Mouse (Mus musculus): ENCODE data around the gene Galntl5. TPM values are rescaled to one million over a fixed set of nuclear protein-coding genes. Genes with fewer than 3 reads are reported as not detected.
A peak's percentile ranks its signal among the peaks of the same experiment; 100 is the strongest.
"Not testable (repeated sequence)": the region's sequence is repeated elsewhere in the genome, so short reads cannot be mapped to it uniquely, and the experiment has no call there.

Galntl5 gene
- polyA plus RNA-seq, 1 experiment from 2014 or later: not detected

DNA sequence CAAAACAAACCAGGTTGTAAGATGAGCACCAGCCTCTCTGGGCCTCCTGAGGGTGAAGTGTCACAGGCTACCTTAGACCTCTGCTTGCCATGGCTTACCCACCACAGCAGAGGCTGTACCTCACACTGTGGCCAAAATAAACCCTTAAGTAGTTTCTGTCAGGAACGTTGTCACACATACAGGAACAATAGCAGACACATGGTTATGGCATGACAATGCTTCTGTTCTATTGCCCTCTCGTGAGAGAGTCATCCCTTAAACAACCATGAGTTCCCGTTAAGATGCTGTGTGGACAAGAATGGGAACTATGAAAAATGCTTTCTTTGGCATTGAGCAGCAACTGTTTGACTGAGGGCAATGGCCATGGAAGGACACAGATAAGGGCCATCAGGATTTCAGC lies 40.3 kb downstream of the Galntl5 start, which contains the start of gene Galnt11:
Gene Galnt11, plus strand, starts transcription at position 301 of the 400 bp plus-strand sequence.
- Histone ChIP-seq H3K4me1 (replicated peaks; ENCODE audit: control insufficient read depth, insufficient read depth, low read length) (0 out of 2 replicates have a peak, but pooled peaks cover 3% of the 10 kb centered on the region), H3K4me3 (ENCODE audit: low read depth, low read length) (peak within 1 kb of the TSS; percentile 65), H3K4me2 (ENCODE audit: low read depth, low read length, severe bottlenecking) (peak within 1 kb of the TSS; percentile 67), H3K36me3 (ENCODE audit: control insufficient read depth, insufficient read depth, low read length) (no peaks in the 10 kb centered on the region), H3K9ac (ENCODE audit: low read length) (peak within 1 kb of the TSS; percentile 80), H3K27ac (ENCODE audit: low read depth, low read length) (no peak within 1 kb of the TSS; the same call in 1 of the 2 replicates), H3K9me3 (ENCODE audit: control insufficient read depth, low read length) (no peaks in the 10 kb centered on the region), H3K27me3 (ENCODE audit: control insufficient read depth, insufficient read depth, low read length) (no peaks in the 10 kb centered on the region)
- no peak for ATAC-seq (replicated peaks; ENCODE audit: low FRiP score)
- no peak for DNase-seq (ENCODE audit: low spot score)
- WGBS: 91% methylated on average over 3 of the region's 3 CpGs

DNA sequence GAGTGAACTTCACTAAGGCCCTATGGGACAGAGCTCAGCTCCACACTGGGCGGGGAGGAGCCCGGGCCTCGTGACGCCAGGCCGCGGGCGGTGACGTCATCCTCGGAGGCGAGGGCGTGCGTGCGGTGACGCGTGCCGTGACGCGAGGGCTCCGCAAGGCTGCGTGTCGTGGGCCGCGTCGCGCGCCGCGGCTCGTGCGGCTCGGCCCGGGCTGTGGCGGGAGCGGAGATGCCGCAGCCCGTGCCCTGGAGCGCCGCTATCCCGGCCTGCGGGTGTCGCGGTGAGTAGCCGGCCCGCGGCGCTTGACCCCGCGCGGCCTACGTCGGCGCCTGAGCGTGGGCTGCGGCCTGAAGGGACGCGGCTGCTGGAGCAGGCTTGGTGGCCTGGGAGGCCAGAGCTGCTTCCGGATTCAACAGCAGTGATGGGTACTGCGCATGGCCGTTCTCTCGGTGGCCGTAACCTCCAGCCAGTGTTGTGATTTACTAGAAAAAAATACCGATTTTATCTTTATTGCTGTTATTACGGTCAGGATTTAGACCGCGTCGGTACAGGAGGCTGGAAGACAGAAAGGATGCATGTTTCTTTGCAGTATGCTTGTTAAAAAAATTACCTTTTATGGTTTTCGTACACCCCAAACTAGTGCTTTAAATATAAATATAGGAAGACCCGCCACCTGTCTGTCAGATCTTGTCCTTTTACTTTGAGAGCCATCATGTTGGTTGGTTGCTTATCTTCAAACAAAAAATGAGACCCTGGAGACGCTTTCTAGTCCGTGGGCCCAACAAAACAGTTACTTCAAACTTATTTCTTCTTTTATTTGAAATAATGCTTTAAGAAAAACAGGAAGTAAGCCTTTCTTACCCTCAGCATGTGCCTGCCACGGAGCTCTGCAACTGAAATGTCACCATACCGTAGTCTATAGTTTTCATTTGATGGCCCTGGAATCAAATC lies 41.8 kb downstream of the Galntl5 start, which contains the start of gene E130116L18Rik:
Gene E130116L18Rik, minus strand, starts transcription at position 402 of the 951 bp plus-strand sequence.
- Histone ChIP-seq H3K4me3 (ENCODE audit: low read depth, low read length) (peak within 1 kb of the TSS; percentile 65), H3K9me3 (ENCODE audit: control insufficient read depth, low read length) (no peaks in the 10 kb centered on the region), H3K27ac (ENCODE audit: low read depth, low read length) (no peak within 1 kb of the TSS; the same call in 1 of the 2 replicates), H3K4me2 (ENCODE audit: low read depth, low read length, severe bottlenecking) (peak within 1 kb of the TSS; percentile 67), H3K27me3 (ENCODE audit: control insufficient read depth, insufficient read depth, low read length) (no peaks in the 10 kb centered on the region), H3K4me1 (replicated peaks; ENCODE audit: control insufficient read depth, insufficient read depth, low read length) (0 out of 2 replicates have a peak, but pooled peaks cover 3% of the 10 kb centered on the region), H3K36me3 (ENCODE audit: control insufficient read depth, insufficient read depth, low read length) (no peaks in the 10 kb centered on the region), H3K9ac (ENCODE audit: low read length) (peak within 1 kb of the TSS; percentile 80)
- ATAC-seq (replicated peaks; ENCODE audit: low FRiP score) (peak; percentile 98), DNase-seq (ENCODE audit: low spot score) (peak; percentile 93)
- 5% methylated on average over 72 of the region's 72 CpGs for WGBS

DNA sequence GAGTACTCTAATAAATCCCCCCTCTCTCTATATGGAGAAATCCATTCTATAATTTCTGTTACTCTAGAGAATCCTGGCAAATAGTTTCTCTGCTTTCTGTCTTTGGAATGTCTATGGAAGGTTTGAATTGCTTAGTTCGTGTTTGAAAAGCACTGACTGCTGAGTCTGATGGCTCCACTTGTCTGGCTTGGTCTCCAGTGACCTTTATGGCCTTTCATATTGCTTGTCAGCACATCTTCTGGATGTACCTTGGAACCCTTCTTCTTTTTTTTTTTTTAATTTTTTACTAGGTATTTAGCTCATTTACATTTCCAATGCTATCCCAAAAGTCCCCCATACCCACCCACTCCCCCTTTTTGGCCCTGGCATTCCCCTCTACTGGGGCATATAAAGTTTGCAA lies 43.1 kb downstream of the Galntl5 start:
- H3K27me3 ChIP-seq (ENCODE audit: control insufficient read depth, insufficient read depth, low read length); H3K36me3 ChIP-seq (ENCODE audit: control insufficient read depth, insufficient read depth, low read length); H3K27ac ChIP-seq (ENCODE audit: low read depth, low read length); H3K9ac ChIP-seq (ENCODE audit: low read length); DNase-seq (ENCODE audit: low spot score); ATAC-seq (replicated peaks; ENCODE audit: low FRiP score); H3K4me1 ChIP-seq (replicated peaks; ENCODE audit: control insufficient read depth, insufficient read depth, low read length); H3K4me3 ChIP-seq (ENCODE audit: low read depth, low read length); H3K4me2 ChIP-seq (ENCODE audit: low read depth, low read length, severe bottlenecking); H3K9me3 ChIP-seq (ENCODE audit: control insufficient read depth, low read length): not testable (repeated sequence)
- 97% methylated on average over 1 of the region's 1 CpGs for WGBS

DNA sequence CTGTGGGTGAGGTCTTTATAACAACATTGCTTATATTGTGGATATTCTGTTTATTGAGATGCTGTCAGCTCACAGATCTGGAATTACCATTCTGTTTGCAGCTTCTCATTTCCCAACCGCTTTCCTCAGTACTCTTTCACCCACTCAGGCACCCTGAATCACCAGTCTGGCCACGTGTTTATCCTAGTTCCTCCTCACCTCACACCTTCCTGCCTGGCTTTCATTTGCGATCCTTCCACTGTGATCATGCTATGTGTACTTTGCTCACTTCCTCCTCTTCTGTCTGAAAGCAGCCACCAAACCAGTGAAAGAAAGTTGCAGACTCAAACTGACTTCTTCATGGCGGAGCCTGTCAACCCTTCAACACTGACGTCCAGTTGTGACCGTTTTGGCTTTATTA lies 61.8 kb downstream of the Galntl5 start:
- DNase-seq (ENCODE audit: low spot score) (no peak), ATAC-seq (replicated peaks; ENCODE audit: low FRiP score) (no peak)
- no peaks in the 10 kb centered on the region for H3K4me1 ChIP-seq (replicated peaks; ENCODE audit: control insufficient read depth, insufficient read depth, low read length)
- no peak overlapping the region for H3K27ac ChIP-seq (ENCODE audit: low read depth, low read length)
- no peak overlapping the region for H3K4me2 ChIP-seq (ENCODE audit: low read depth, low read length, severe bottlenecking)
- no peaks in the 10 kb centered on the region for H3K27me3 ChIP-seq (ENCODE audit: control insufficient read depth, insufficient read depth, low read length)
- H3K9ac ChIP-seq (ENCODE audit: low read length): no peak overlapping the region
- 91% methylated on average over 6 of the region's 6 CpGs for WGBS
- H3K9me3 ChIP-seq (ENCODE audit: control insufficient read depth, low read length): no peaks in the 10 kb centered on the region
- no peak overlapping the region for H3K4me3 ChIP-seq (ENCODE audit: low read depth, low read length)
- H3K36me3 ChIP-seq (ENCODE audit: control insufficient read depth, insufficient read depth, low read length): no peaks in the 10 kb centered on the region

DNA sequence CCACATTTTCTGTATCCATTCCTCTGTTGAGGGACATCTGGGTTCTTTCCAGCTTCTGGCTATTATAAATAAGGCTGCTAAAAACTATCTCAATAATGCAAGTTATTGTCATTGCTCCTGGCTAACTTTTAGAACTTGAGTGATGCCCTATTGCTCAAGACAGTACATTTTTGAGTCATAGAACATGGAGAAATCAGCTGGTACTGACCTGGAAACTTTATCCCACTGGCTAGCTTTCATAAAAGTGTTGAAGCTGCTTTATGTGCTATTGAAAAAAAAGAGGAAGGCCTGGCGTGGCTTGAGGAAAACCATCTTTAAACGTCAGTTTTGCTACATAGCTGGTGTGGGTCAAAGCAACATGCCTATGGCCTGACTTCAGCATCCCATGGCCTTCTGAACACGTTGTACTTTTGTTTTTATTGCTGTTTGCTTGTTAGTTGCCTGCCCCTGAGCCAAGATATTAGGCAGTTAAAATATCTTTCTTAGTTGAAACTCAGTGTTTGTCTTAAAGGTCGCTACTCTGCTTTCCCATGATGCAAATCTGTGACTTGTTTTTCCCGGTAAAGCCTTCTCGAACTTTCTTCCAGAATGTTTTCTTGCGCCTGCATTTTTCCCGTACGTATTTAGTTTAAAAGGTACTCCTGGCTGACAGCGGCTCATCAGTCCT lies 64.7 kb downstream of the Galntl5 start:
- Histone ChIP-seq H3K27me3 (ENCODE audit: control insufficient read depth, insufficient read depth, low read length) (no peaks in the 10 kb centered on the region), H3K36me3 (ENCODE audit: control insufficient read depth, insufficient read depth, low read length) (peaks cover 2% of the 10 kb centered on the region; the same call in 1 of the 2 replicates), H3K27ac (ENCODE audit: low read depth, low read length) (no peak overlapping the region), H3K4me1 (replicated peaks; ENCODE audit: control insufficient read depth, insufficient read depth, low read length) (no peaks in the 10 kb centered on the region), H3K4me2 (ENCODE audit: low read depth, low read length, severe bottlenecking) (no peak overlapping the region), H3K4me3 (ENCODE audit: low read depth, low read length) (no peak overlapping the region), H3K9ac (ENCODE audit: low read length) (no peak overlapping the region), H3K9me3 (ENCODE audit: control insufficient read depth, low read length) (no peaks in the 10 kb centered on the region)
- no peak for ATAC-seq (replicated peaks; ENCODE audit: low FRiP score)
- 91% methylated on average over 10 of the region's 10 CpGs for WGBS
- no peak for DNase-seq (ENCODE audit: low spot score)

DNA sequence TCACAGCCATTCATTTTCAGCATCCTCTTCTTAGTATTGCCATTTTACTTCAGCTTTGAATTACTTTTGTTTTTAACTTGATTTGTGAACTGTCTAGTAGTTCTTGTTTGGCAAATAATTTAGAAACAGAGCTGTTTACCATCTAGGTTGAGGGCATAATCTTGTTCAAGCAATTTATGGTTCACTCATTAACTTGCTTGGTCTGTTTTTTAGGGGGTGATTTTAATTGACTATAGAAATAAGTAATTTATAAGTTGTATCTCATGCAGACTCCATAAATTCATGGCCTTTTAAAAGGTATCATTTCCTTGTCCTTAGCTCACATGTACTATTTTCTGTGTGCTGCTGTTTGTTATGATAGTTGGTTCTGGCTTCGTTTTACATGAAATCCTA lies 65.2 kb downstream of the Galntl5 start:
- Histone ChIP-seq H3K4me1 (replicated peaks; ENCODE audit: control insufficient read depth, insufficient read depth, low read length) (no peaks in the 10 kb centered on the region), H3K9me3 (ENCODE audit: control insufficient read depth, low read length) (no peaks in the 10 kb centered on the region), H3K36me3 (ENCODE audit: control insufficient read depth, insufficient read depth, low read length) (peaks cover 2% of the 10 kb centered on the region; the same call in 1 of the 2 replicates), H3K4me2 (ENCODE audit: low read depth, low read length, severe bottlenecking) (no peak overlapping the region), H3K4me3 (ENCODE audit: low read depth, low read length) (no peak overlapping the region), H3K27me3 (ENCODE audit: control insufficient read depth, insufficient read depth, low read length) (no peaks in the 10 kb centered on the region), H3K27ac (ENCODE audit: low read depth, low read length) (no peak overlapping the region), H3K9ac (ENCODE audit: low read length) (no peak overlapping the region)
- WGBS: 77% methylated on average over 1 of the region's 1 CpGs
- DNase-seq (ENCODE audit: low spot score): no peak
- ATAC-seq (replicated peaks; ENCODE audit: low FRiP score): no peak

DNA sequence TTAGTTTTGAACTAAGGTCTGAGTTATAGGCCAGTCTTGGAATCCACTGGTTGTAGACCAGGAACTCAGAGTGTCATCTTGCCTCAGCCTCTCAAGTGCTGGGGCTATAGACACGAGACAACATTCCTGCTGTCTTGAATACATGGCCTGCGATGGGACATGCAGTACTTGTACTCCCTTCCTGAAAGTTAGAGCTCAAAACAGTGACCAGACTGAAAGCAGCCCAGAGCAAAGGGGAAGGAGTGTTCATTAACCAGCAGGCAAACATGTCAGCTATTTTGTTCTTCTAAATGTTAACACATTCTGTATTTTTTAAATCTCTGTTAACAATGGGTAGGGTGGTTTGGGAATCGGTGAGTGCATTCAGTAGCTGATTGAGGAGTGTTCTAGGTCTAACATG lies 65.8 kb downstream of the Galntl5 start:
- DNase-seq (ENCODE audit: low spot score) (no peak), ATAC-seq (replicated peaks; ENCODE audit: low FRiP score) (no peak)
- H3K27me3 ChIP-seq (ENCODE audit: control insufficient read depth, insufficient read depth, low read length): no peaks in the 10 kb centered on the region
- 88% methylated on average over 3 of the region's 3 CpGs for WGBS
- no peak overlapping the region for H3K4me2 ChIP-seq (ENCODE audit: low read depth, low read length, severe bottlenecking)
- no peak overlapping the region for H3K9ac ChIP-seq (ENCODE audit: low read length)
- peaks cover 2% of the 10 kb centered on the region; the same call in 1 of the 2 replicates for H3K36me3 ChIP-seq (ENCODE audit: control insufficient read depth, insufficient read depth, low read length)
- no peaks in the 10 kb centered on the region for H3K9me3 ChIP-seq (ENCODE audit: control insufficient read depth, low read length)
- no peak overlapping the region for H3K27ac ChIP-seq (ENCODE audit: low read depth, low read length)
- no peak overlapping the region for H3K4me3 ChIP-seq (ENCODE audit: low read depth, low read length)
- no peaks in the 10 kb centered on the region for H3K4me1 ChIP-seq (replicated peaks; ENCODE audit: control insufficient read depth, insufficient read depth, low read length)

DNA sequence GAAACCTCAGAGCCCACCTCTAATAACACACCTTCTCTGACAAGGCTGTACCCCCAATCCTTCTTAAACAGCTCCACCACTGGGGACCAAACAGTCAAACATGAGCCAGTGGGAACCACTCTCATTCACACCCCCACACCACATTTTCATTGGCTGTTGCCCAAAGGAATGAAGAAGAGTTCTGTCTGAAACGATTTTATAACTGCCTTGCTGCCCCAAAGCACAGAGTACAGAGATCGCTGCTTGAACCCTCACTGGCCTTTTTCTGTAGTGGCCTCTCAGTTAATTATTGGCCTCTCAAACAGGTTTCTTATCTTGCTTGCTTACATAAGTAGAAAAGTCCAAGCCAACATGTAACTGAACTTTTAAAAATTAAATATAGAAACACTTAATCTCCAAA lies 71.2 kb downstream of the Galntl5 start:
- no peak for DNase-seq (ENCODE audit: low spot score)
- H3K27me3 ChIP-seq (ENCODE audit: control insufficient read depth, insufficient read depth, low read length): no peaks in the 10 kb centered on the region
- no peak overlapping the region for H3K4me2 ChIP-seq (ENCODE audit: low read depth, low read length, severe bottlenecking)
- 82% methylated on average over 2 of the region's 2 CpGs for WGBS
- H3K9me3 ChIP-seq (ENCODE audit: control insufficient read depth, low read length): no peaks in the 10 kb centered on the region
- no peak overlapping the region for H3K27ac ChIP-seq (ENCODE audit: low read depth, low read length)
- no peak for ATAC-seq (replicated peaks; ENCODE audit: low FRiP score)
- no peak overlapping the region for H3K9ac ChIP-seq (ENCODE audit: low read length)
- H3K4me1 ChIP-seq (replicated peaks; ENCODE audit: control insufficient read depth, insufficient read depth, low read length): no peaks in the 10 kb centered on the region
- no peak overlapping the region for H3K4me3 ChIP-seq (ENCODE audit: low read depth, low read length)
- peaks cover 2% of the 10 kb centered on the region; the same call in 1 of the 2 replicates for H3K36me3 ChIP-seq (ENCODE audit: control insufficient read depth, insufficient read depth, low read length)
